Mouse (Mus musculus) lung, postnatal 0 days (tissue): Measurements from ENCODE around the gene Actc1. TPM values are rescaled to one million over a fixed set of nuclear protein-coding genes. Genes with fewer than 3 reads are reported as not detected.

Experiments
- ATAC-seq: fragments of 200-750 bp; cut with Nextera tagmentation; 2 replicates; pipeline ENCODE4 v1.8.0; 2017; ENCODE audit warnings: moderate library complexity
- DNase-seq: peaks from one replicate; pipeline ENCODE4 v3.0.0-alpha.2; 2016; ENCODE audit warnings: low spot score
- H3K27ac ChIP-seq: fragments of 300-500 bp; sonication (generic); 2 replicates; pipeline ENCODE4 v1.5.1; 2014; ENCODE audit warnings: antibody characterized with exemption, mild to moderate bottlenecking, low read length, mixed read lengths
- H3K27me3 ChIP-seq: fragments of 300-500 bp; sonication (generic); replicated peaks from 2 replicates; pipeline ENCODE4 v1.6.1; 2014; ENCODE audit warnings: low read length, mixed read lengths; ENCODE audit not compliant: insufficient read depth
- H3K36me3 ChIP-seq: fragments of 300-500 bp; sonication (generic); 2 replicates; pipeline ENCODE4 v1.6.1; 2014; ENCODE audit warnings: low read length, mixed read lengths; ENCODE audit not compliant: insufficient read depth
- H3K4me1 ChIP-seq: fragments of 300-500 bp; sonication (generic); 2 replicates; pipeline ENCODE4 v1.6.1; 2014; ENCODE audit warnings: antibody characterized with exemption, low read depth, low read length, mixed read lengths; ENCODE audit not compliant: insufficient read depth
- H3K4me2 ChIP-seq: fragments of 300-500 bp; sonication (generic); replicated peaks from 2 replicates; pipeline ENCODE4 v1.6.1; 2014; ENCODE audit warnings: low read depth, mild to moderate bottlenecking, low read length, moderate library complexity, mixed read lengths
- H3K4me3 ChIP-seq: fragments of 300-500 bp; sonication (generic); 2 replicates; pipeline ENCODE4 v1.5.1; 2014; ENCODE audit warnings: low read depth, low read length
- H3K9ac ChIP-seq: fragments of 300-500 bp; sonication (generic); replicated peaks from 2 replicates; pipeline ENCODE4 v1.6.1; 2014; ENCODE audit warnings: low read depth, mild to moderate bottlenecking
- H3K9me3 ChIP-seq: fragments of 300-500 bp; sonication (generic); 2 replicates; pipeline ENCODE4 v1.6.1; 2016; ENCODE audit warnings: low read length, mixed read lengths
- CTCF ChIP-seq: IDR thresholded peaks from 2 replicates; pipeline ENCODE4 v1.5.1; 2016; ENCODE audit warnings: antibody characterized with exemption, mild to moderate bottlenecking
- EP300 ChIP-seq: IDR thresholded peaks from 2 replicates; pipeline ENCODE4 v1.6.1; 2016; ENCODE audit warnings: antibody characterized with exemption, mild to moderate bottlenecking, control low read depth
- WGBS: fragments of 180-500 bp; shearing (Covaris S2); extraction: QIAGEN DNeasy Blood & Tissue Kit; methylation state at CpG from one replicate; pipeline ENCODE4 v1.1.7; 2014; 5-methylcytosine and 5-hydroxymethylcytosine counted together
- polyA plus RNA-seq: library from polyadenylated mRNA; unstranded; fragments of >200 nt; fragmentation: Nextera tagmentation; extraction: Ambion mirVana; gene quantifications from 2 replicates; pipeline ENCODE4 v1.2.1, GENCODE M21; 2015

Gene Actc1
- polyA plus RNA-seq, 1 experiment from 2014 or later = 194 TPM

DNA sequence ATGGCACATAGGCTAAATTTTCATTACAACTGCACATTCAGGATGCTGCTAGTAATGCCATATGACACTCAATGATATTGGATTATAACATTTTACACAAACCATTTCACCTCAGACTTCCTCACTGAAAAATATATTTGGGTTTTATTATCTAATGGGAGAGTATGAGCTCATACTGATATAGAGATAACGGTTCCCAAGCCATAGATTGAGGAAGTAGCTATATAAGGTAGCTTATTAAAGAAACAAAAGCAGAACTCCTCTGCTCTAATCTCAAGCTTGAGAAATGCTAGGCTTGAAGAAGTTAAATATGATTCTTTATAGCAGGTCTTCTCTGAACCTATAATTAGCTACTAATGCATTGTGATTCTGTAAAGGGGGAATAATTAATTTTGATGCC is 43.2 kb upstream of the Actc1 start:
- 90% methylated on average over 1 of the region's 1 CpGs for WGBS
- TF ChIP-seq CTCF = no peak
- TF ChIP-seq EP300 = no peak
- no peak for ATAC-seq

GRCm38 (mm10) chr2:114095348-114095747 is 42.0 kb upstream of the Actc1 start:
- WGBS = 72% methylated on average over 5 of the region's 5 CpGs
- H3K27me3 ChIP-seq = no peaks in the 10 kb centered on the region
- no peaks in the 10 kb centered on the region for H3K9me3 ChIP-seq
- ATAC-seq (no peak), DNase-seq (no peak)
- no peak overlapping the region for H3K9ac ChIP-seq
- H3K27ac ChIP-seq = no peak overlapping the region
- H3K4me1 ChIP-seq = no peaks in the 10 kb centered on the region
- no peak overlapping the region for H3K4me3 ChIP-seq
- TF ChIP-seq CTCF (no peak), EP300 (no peak)
- H3K4me2 ChIP-seq = no peak overlapping the region
- H3K36me3 ChIP-seq = no peaks in the 10 kb centered on the region

More for the DNA sequence above, 43.2 kb upstream of the Actc1 start:
- Histone ChIP-seq H3K27me3 (no peaks in the 10 kb centered on the region), H3K4me3 (no peak overlapping the region), H3K36me3 (0 out of 2 replicates have a peak, but pooled peaks cover 3% of the 10 kb centered on the region), H3K27ac (no peak overlapping the region), H3K4me1 (no peaks in the 10 kb centered on the region), H3K9me3 (no peaks in the 10 kb centered on the region), H3K4me2 (no peak overlapping the region), H3K9ac (no peak overlapping the region)
- no peak for DNase-seq

DNA sequence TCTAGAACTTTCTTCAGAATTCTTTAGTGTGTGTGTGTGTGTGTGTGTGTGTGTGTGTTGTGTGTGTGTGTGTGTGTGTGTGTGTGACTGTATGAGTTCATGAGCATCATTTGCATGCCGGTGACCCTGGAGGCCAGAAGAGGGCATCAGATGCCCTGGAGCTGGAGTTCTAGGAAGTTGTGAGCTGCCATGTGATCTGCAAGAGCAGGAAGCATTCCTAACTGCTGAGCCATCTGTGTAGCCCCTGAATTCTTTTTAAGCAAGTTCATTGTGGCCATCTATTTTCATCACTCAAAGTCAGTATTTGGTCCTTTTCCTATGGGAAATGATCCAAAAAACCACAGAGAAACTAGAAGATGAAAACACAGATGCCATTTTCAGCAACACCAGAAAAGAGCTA is 41.3 kb upstream of the Actc1 start:
- DNase-seq = no peak
- no peaks in the 10 kb centered on the region for H3K9me3 ChIP-seq
- H3K27me3 ChIP-seq = no peaks in the 10 kb centered on the region
- H3K36me3 ChIP-seq = no peaks in the 10 kb centered on the region
- ATAC-seq = no peak
- H3K4me3 ChIP-seq = no peak overlapping the region
- no peak overlapping the region for H3K9ac ChIP-seq
- TF ChIP-seq CTCF (no peak), EP300 (no peak)
- H3K27ac ChIP-seq = no peak overlapping the region
- WGBS = 100% methylated on average over 1 of the region's 1 CpGs
- no peaks in the 10 kb centered on the region for H3K4me1 ChIP-seq
- H3K4me2 ChIP-seq = no peak overlapping the region

DNA sequence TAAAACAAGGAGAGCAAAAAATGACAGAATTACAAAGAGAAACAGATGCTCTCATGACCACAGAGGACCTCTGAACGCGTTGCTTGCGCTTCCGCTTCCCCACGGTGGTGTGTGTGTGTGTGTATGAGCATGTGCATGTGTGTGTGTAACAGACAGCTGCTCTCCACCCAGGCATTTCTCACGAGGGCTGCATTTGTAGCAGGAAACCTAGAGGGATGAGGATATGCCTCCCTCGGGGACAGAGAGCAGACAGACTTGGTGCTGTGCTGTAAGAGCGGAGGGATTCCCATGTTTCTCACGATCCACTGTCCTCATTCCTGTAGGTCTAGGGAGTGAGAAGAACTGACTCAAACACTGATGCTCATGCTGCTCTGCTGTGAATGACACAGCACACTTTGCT is 40.2 kb upstream of the Actc1 start:
- H3K27me3 ChIP-seq = no peaks in the 10 kb centered on the region
- DNase-seq (no peak), ATAC-seq (peak; percentile 40)
- no peaks in the 10 kb centered on the region for H3K9me3 ChIP-seq
- no peak overlapping the region for H3K4me3 ChIP-seq
- H3K9ac ChIP-seq = no peak overlapping the region
- H3K4me2 ChIP-seq = no peak overlapping the region
- H3K27ac ChIP-seq = no peak overlapping the region
- TF ChIP-seq EP300 (no peak), CTCF (no peak)
- 63% methylated on average over 9 of the region's 9 CpGs for WGBS
- H3K36me3 ChIP-seq = no peaks in the 10 kb centered on the region
- no peaks in the 10 kb centered on the region for H3K4me1 ChIP-seq

DNA sequence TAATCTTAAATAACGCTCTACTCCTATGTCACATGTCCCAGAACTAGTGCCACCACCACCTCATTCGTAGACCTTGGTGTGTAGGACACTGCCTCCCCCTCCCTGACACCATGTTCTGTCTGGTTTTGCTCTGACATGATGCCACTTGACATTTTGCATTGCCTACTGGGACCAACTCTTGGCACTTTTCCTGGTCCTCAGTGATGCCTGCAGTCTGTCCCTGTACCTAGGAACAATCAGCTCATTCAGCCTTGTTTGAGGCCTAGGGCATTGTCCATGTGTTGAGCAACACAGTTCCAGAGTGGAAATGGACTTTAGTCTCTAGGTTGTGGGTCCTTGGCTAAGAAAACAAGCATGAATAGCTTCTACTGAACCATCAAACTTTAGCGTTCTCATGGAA is 36.5 kb upstream of the Actc1 start:
- no peaks in the 10 kb centered on the region for H3K9me3 ChIP-seq
- TF ChIP-seq CTCF (no peak), EP300 (no peak)
- H3K4me1 ChIP-seq = no peaks in the 10 kb centered on the region
- no peak overlapping the region for H3K9ac ChIP-seq
- DNase-seq = no peak
- H3K36me3 ChIP-seq = no peaks in the 10 kb centered on the region
- H3K27me3 ChIP-seq = no peaks in the 10 kb centered on the region
- no peak overlapping the region for H3K4me2 ChIP-seq
- no peak for ATAC-seq
- 81% methylated on average over 3 of the region's 3 CpGs for WGBS
- H3K27ac ChIP-seq = no peak overlapping the region
- no peak overlapping the region for H3K4me3 ChIP-seq

DNA sequence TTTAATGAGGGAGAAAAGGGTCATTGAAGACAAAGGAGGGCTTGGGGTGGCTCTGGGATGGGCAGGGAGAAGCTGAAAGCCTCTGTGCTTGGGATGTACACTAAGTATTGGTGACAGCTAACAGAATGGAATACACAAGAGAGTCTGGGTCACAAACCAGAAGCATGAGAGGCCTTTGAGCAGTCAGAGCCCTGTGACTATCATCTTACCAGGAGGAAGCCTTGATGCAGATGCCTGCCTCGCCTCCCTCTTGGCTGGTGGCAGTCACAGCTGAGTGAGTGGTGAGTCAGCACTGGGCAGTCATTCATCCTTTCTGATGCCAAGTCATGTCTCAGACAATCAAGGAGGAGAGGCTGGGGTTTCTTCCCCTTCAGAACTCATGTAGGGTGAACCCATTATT is 33.9 kb upstream of the Actc1 start:
- Histone ChIP-seq H3K9me3 (no peaks in the 10 kb centered on the region), H3K9ac (no peak overlapping the region), H3K27me3 (no peaks in the 10 kb centered on the region), H3K4me1 (no peaks in the 10 kb centered on the region), H3K27ac (no peak overlapping the region), H3K4me3 (no peak overlapping the region), H3K36me3 (no peaks in the 10 kb centered on the region), H3K4me2 (no peak overlapping the region)
- DNase-seq = no peak
- no peak for ATAC-seq
- TF ChIP-seq CTCF (no peak), EP300 (no peak)
- WGBS = 50% methylated on average over 1 of the region's 1 CpGs

DNA sequence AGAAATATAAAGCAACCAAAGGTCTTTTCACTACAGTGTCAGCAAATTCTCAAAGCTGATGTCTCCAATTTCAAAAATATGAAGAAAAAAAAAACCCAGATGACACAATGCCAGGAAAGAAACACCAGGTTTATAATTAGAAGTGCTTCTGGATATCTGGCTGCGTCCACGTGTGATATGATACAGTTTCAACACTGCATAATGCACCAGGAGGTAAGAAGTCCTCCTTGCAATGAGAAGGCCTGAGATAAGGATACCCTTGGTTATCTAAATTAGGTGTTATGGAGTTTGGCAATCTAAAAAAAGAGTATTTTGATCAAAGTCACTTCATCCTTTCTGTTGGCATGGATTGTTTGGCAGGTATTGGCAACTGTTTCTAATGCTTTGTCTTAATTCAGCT is 18.5 kb upstream of the Actc1 start:
- Histone ChIP-seq H3K4me2 (no peak overlapping the region), H3K9ac (no peak overlapping the region), H3K27ac (no peak overlapping the region), H3K4me1 (no peaks in the 10 kb centered on the region), H3K36me3 (no peaks in the 10 kb centered on the region), H3K9me3 (no peaks in the 10 kb centered on the region), H3K4me3 (no peak overlapping the region), H3K27me3 (no peaks in the 10 kb centered on the region)
- 62% methylated on average over 2 of the region's 2 CpGs for WGBS
- TF ChIP-seq CTCF = no peak
- no peak for TF ChIP-seq EP300
- ATAC-seq (no peak), DNase-seq (no peak)
